Mouse (Mus musculus) frontal cortex, postnatal 14 days (tissue): ENCODE data around the gene Dstyk.

ENCODE experiments used
- DNase-seq, 2 experiments: peaks; one replicate each; pipeline ENCODE4 v3.0.0; 2022; ENCODE audit warnings: low spot score in 2 of 2

Gene Dstyk

DNA sequence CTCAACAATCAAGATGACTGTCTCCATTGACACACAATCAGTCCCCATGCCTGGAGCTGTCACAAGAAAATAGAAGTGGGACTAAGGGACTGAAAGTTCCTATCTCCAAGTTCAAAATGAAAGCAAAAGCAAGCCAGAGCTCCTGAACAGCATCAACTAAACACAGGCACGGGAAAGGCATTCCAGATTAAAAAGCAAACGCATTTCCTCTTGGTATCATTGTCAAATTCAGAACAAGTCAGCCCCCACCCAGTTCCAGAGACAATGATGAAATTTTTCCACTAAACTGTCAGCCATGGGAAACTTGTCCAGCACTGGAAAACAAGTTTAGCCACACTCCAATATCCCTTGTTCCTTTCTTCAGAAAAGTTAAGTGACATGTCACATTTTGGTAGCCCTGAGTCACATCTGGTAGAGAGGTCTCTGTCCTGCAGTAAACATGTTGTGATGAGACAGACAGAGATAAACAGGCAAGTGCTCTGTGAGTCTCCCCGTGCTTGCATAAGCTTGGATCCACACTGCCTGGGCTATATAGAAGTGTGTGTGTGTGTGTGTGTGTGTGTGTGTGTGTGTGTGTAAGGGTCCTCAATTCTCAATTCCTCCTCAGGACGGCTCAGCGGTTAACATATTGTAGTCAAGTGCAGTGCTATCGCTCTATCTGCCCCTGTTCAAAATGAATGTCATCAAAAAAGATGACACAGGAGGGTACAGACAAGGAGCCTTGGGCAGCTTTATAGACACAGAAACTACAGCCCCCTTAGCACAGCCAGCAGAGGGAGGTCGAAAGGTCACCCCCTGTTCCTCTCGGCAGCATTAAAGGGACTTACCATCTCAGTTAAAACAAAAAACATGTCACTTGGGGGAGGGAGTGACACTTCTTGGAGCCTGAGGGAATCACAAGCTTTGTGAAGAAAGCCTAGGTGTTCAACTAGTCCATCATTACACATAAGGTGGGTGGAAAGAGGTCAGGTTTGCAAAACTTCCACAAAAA is 28.2 kb upstream of the Dstyk start:
- no peak for DNase-seq

GRCm38 (mm10) chr1:132389886-132390585 is 27.3 kb upstream of the Dstyk start:
- DNase-seq = no peak

GRCm38 (mm10) chr1:132390691-132391579 is 26.4 kb upstream of the Dstyk start, which contains the start of gene Tmcc2:
TSS of gene Tmcc2 (minus strand) at chr1:132391281.
- no peak for DNase-seq

- peak in 1 of 2 experiments; percentile 59 for DNase-seq
These were observed 25.8 kb upstream of the Dstyk start for GRCm38 (mm10) chr1:132391580-132392022.

GRCm38 (mm10) chr1:132392872-132393271 is 24.5 kb upstream of the Dstyk start:
- DNase-seq = no peak

- no peak for DNase-seq
These were observed 20.6 kb upstream of the Dstyk start for GRCm38 (mm10) chr1:132396705-132397104.

GRCm38 (mm10) chr1:132400538-132400937 is 16.8 kb upstream of the Dstyk start:
- DNase-seq = no peak

DNA sequence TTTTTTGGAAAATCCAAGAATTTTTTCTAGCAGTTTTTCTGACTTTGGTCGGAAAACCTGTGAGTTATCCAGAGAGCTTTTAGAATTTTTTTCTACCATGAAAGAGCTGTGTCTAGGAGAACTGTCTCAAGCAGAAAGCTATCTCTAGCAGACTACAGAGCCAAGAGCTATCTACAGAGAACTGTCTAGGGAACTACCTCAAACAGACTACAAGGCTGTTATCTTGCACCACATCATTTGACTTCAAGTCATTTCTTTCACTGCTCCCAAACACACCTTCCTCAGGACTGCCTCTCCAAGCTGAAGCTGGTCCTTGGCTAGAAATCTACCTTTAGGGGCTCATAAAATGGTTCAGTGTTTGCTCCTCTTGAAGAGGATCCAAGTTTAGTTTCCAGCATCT is 15.5 kb upstream of the Dstyk start:
- no peak for DNase-seq

- DNase-seq = no peak
These were observed 6.7 kb upstream of the Dstyk start for GRCm38 (mm10) chr1:132410657-132411056.

- no peak for DNase-seq
These were observed 962 bp upstream of the Dstyk start for GRCm38 (mm10) chr1:132416244-132416942.

- no peak for DNase-seq
These were observed 438 bp upstream of the Dstyk start for GRCm38 (mm10) chr1:132416943-132417290.

DNA sequence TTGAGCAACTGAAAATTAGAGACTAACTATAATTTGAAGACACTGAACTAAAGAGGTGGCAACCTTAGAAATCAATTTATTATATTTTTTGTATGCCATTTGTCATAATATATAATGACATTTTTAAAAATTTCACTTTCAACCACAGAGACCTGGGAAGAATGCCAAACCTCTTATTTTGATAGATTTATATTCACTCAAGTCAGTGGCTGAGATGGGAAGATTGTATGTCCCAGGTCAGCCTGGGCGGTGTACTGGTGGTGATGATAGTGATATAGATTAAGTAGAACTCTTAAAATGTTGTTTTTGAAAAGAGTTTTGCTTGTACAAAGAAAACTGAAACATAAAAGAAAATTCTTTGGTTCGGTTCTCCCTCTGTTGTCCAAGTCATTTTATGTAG is 2.9 kb downstream of the Dstyk start:
- no peak for DNase-seq

DNA sequence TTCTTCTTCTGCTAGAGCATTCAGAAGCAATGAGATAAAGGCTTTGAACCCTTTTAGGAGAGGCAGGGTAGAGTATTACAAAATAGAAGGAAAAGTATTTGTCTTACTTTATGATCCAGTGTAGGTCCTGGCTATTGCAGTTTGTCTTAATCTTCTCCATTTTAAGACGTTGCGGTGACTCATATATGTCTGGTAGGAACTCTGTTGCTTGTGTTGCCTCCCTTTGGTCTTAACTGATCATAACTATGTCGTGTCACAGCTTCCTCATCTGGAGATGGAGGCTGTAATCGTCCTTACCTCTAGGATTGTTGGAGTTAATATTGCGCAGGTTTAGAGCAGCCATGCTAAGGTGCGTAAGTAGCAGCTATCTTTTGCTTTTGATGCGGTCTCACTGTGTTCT is 3.3 kb downstream of the Dstyk start:
- DNase-seq = no peak

GRCm38 (mm10) chr1:132422912-132423696 is 5.7 kb downstream of the Dstyk start:
- no peak for DNase-seq

DNA sequence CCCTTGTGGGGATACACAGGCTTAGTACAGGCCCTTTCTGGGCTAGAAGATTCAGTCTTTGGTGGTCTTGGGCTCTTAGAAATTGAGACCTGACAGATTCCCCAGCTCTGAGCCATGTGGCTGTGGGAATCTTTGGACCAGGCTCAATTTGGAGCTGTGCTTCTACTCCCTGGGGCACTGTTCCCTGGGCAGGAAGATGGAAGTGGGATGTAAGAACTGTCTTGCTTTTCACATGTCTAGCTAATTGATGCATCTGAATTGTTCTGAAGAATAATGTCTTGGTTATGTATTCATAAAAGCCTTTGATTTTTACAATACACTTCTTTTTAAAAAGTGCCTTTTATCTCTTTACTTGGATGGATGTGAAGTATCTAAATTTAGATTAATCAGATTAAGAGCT is 8.2 kb downstream of the Dstyk start:
- DNase-seq = no peak

- DNase-seq = no peak
These were observed 13.5 kb downstream of the Dstyk start for GRCm38 (mm10) chr1:132430818-132431217.

DNA sequence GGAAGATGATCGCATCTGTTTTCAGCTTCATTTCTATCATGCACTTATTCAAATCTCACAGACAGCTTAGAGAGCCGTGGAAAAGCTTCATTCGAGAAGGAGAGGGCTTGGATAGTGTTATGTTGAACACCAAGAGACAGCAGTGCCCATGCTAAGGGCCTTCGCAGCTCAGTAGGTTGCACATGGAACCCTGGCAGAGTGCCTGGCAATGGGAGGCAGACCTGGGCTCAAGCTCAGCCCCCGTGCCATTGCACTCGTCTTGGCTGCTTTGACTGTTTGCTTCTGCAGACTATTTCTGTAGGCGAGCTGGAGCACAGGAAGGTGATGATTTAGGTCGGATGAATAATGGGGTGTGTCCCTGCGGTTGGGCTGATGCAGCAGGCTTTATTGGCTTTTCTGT is 14.4 kb downstream of the Dstyk start:
- DNase-seq = peak in 1 of 2 experiments; percentile 23

GRCm38 (mm10) chr1:132433349-132433748 is 16.0 kb downstream of the Dstyk start:
- DNase-seq = no peak

- DNase-seq = no peak
These were observed 16.7 kb downstream of the Dstyk start for GRCm38 (mm10) chr1:132434032-132434431.

DNA sequence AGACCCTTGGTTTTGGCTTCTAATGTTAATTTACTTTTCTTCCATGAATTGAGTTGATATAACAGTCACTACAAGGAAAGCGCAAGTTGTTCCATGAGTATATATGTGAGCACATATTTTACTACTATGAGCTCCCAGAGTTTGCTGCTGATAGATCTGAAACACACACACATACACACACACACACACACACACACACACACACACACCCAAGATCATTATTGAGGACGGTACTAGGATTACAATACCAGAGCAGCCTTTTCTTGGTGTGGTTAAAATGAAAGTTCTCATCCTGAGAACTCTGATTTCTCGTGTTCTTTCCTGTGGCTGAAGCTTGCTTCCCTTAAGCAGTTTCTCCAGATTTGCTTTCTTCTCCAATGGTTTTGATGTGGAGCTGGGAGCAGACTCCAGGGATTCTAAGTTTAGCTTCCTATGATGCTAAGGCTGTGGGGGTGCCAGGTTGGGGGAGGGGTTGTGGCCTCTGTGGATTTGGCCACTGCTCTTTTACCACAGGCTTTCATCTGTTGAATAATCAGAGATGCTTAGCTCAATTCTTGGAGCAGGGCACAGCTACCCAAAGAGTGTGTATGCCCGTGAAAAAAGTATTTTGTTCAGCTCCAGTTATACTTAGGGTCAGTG is 19.1 kb downstream of the Dstyk start:
- no peak for DNase-seq
